Mouse (Mus musculus) MN1 (cell line): ENCODE data around the gene Fam222b.
A peak's percentile ranks its signal among the peaks of the same experiment; 100 is the strongest.

Experiments used
- DNase-seq: peaks from one replicate; pipeline ENCODE4 v3.0.0-alpha.2; 2016; ENCODE audit warnings: low spot score

Fam222b gene

DNA sequence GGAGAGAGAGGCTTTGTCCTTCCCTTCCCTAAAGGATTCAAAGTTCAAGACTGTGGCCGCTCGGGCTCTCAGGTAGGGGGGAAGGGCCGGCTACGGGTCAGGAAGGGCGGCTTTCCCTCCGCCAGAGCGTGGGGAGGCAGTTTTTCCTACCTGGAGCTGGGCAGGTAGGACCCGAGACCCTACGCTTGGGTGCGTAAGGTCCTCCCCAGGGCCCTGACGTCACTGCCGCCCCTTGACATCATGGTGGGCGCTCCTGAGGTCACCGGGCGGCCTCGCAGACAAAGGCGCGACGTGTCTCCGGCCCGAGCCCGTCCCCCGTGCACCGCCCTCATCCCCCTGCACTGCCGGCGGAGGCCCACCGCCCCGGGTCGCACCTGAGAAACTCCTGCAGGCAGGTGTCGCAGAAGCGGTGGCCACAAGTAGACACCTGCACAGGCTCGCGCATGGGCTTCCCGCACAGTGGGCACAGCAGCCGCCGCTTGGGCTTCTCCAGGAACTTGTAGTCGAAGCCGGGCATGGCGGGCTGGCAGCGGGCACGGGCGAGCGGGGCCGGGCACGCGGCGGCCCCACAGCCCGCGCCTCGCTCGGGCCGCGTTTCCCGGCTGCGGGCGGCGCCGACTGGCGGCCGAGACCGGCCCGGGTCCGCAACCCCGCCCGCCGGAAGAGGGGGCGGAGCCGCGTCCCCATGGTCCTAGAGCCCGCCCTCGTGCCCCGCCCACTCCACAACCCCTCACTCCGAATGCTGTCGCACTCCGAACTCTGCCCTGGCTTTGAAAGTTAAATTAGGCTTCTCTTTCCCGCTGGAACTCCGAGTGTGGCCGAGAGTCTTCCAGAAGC lies 70.7 kb downstream of the Fam222b start, which contains the start of gene Traf4:
TSS of gene Traf4 (minus strand) at position 666 of the 837 bp plus-strand sequence.
- peak; percentile 86 for DNase-seq

- DNase-seq: no peak
Measured at GRCm38 (mm10) chr11:78165761-78166109, 71.3 kb downstream of the Fam222b start.

DNA sequence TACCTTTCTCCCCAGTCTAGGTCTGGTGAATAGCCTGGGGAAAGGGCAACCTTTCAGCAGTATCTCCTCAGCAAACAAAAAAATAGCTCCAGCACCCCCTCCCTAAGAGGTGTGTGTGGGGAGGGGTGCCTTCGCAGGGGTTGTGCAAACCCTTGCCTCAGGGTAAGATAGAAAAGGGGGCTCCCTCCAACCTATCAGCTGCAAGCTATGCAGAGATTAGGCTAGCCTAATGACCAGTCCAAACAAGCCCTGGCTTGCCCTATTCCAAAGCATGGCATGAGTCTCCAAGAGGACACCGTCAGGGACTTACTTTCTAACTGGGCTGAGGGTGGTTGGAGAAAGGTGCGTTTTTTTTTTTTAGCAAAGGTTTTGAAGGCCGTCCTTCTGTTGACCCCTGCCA lies 71.7 kb downstream of the Fam222b start:
- DNase-seq: no peak

- no peak for DNase-seq
Measured at GRCm38 (mm10) chr11:78166640-78167039, 72.2 kb downstream of the Fam222b start.

DNA sequence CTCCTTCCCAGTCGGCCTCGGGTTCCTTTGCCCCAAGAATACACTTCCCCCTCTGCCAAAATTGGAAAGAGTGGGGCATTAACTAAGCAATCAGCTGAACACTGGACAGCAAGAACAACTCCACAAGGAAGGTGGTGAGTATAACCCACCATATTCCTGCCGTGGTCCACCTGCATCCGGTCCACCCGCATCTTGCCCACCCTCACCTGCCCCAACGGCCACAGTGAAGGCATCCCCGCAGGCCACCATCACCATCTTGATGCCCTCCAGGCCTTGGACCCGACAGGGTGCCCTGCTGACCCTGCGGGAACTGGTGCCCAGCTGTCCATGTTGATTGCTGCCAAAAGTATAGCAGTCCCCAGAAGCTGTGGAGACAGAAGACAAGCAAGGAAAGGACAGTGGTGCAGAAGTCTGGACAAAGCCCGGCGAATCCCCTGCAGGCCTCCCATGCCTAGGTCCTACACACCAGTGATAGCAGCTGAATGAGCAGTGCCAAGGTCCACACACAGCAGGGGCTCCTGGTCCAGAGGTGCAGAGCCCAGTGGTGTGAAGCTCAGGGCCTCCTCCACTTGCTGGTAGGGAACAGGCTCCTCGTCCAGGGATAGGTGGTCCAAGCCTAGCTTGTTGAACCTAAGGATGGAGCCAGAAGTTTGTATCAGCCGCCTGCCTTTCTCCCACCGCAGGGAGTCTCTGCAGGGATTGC lies 72.9 kb downstream of the Fam222b start:
- no peak for DNase-seq

DNA sequence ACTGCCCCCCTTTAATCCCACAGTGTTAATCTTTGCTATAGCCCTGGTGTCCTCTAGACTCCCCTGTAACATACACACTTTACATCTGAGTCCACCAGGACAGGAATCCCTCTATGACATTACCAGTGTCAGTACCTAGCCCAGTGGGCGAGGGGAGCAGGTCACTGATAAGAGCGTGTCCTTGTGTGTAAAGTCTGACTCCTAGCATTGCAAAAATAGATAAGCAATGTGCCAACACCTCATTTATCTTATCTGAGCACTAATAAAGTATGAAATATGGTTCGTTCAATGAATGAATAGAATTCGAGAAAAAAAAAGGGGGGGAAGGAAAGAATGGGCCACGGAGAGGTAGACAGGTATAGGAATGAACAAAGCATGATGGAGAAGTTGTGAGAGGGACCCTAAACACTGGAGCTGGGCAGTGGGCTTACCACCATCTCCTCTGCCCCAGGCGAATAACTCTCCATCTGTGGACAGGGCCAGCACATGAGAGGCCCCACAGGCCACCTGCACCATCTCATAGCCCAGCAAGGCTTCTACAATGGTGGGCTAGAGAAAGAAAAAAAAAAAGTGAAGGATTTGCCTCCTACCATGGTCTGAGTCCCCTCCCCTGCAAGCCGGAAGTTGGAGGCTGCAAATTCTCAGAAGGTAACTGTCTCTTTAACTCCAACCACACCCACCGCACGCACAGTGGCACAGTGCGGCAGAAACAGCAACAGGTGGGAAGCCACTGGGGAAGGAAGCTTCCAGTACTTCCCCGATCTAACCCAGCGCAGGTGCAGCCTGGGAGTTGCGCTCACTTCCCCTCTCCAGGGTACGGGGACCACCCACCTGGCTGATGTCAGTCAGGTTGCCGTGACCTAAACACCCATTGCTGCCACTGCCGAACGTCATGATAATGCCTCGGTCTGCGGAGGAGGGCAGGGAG lies 74.3 kb downstream of the Fam222b start:
- no peak for DNase-seq

- DNase-seq: no peak
Measured at GRCm38 (mm10) chr11:78170306-78170705, 75.8 kb downstream of the Fam222b start.

DNA sequence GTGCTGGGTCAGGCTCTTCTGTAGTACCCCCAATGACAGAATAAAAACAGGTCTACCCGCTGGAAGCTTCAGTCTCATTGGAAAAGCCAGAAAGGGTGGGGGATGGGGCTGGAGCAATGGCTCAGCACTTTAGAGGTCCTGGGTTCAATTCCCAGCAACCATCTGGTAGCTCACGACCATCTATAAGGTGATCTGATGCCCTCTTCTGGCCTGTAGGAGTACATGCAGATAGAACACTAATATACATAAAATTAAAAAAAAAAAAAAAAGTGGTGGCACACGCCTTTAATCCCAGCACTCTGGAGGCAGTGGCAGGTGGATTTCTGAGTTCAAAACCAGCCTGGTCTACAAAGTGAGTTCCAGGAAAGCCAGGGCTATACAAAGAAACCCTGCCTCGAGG lies 76.9 kb downstream of the Fam222b start:
- DNase-seq: no peak

GRCm38 (mm10) chr11:78172034-78172747 lies 77.7 kb downstream of the Fam222b start:
- peak; percentile 82 for DNase-seq

DNA sequence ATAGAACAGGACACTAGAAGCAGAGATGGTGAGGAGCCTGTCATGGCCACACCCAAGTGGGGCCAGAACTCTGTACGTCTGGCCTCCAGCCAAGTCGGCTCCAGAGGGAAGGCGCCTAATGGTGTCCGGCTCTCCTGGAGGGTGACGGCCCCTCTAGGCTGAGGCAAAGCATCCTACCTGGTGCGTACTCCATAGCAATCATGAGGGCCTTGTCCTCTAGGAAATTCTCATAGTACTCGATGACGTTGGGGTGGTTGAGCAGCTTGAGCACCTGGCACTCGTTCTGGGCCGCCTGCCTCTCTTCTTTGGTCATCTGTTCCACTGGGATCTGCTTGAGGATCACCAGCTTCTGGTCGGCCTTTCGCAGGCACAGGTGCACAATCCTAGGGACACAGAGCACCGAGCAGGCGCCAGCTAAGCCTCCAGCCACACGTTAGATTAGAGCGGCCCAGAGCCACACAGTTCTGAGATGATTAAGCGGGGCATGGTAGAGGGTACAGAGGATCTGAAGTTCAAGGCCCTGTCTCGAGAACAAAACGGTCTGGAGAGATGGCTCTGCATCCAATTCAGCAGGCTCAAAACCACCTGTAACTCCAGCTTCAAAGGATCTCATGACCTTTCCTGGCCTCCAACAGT lies 78.4 kb downstream of the Fam222b start:
- DNase-seq: peak; percentile 64

- no peak for DNase-seq
Measured at GRCm38 (mm10) chr11:78174506-78174905, 80.0 kb downstream of the Fam222b start.

DNA sequence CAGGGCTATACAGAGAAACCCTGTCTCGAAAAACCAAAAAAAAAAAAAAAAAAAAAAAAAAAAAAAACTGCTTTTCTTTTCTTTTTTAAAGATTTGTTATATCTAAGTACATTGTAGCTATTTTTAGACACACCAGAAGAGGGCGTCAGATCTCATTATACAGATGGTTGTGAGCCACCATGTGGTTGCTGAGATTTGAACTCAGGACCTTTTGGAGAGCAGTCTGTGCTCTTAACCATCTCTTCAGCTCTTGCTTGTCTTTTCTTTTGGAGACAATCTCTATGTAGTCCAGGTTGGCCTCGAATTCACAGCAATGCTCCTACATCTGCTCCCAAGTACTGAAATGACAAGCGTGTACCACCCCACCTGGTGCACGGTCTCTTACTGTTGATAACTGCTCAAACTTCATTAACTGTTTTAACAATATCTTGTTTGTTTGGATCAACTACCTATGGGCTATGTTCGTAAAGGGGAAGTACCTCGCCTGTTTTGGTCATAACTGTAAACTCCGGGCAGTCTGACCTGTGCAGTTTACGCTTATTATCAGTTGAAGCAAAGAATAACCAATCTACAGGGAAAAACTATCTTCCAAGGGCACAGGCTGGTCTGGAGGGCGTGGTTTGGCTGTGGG lies 81.4 kb downstream of the Fam222b start:
- peak; percentile 87 for DNase-seq

DNA sequence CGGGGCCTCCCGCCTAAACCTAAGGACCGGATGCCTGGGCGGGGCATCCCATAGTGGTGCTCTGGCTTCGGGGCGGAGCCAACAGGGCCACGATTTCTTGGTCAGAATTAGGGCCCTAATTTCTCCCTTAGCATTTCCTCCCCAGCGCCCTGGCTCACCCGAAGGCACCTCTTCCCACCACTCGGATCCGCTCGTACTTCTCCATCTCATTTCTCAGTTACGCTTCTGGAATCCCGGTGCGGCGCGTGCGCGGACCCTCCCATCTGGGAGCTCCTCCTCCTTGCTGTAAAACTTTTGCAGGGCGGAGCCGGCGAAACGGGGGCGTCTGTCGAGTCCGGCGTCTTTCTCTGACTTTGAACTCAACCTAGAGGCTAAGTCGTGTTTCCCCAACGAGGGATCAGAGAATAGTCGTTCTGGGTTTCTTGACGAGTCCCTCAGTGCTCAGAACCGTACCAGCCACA lies 82.0 kb downstream of the Fam222b start, which contains the start of the genes Nek8 and Tlcd1:
TSS of gene Nek8 (minus strand) at position 274 of the 461 bp plus-strand sequence.
TSS of gene Tlcd1 (plus strand) at position 310 of the 461 bp plus-strand sequence.
- no peak for DNase-seq

DNA sequence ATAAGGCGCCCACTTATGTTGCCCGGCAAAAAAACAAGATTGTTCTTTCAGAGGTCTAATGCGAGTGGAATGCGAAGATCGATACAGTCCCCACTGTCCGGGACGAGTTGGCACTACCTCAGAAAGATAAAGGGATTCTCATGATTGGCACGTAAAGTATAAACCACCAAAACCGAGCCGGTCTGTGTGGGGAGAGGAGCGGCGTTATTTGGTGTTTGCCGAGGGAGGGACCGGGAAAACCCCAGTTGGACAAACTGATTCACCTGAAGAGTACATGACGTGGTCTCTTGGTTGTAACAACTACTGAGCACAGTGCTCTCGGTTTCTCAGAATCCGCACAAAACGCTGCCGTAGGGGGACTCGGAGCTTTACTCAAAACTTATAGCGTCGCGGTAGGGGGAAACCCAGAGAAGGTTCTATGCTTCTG lies 82.5 kb downstream of the Fam222b start:
- no peak for DNase-seq

DNA sequence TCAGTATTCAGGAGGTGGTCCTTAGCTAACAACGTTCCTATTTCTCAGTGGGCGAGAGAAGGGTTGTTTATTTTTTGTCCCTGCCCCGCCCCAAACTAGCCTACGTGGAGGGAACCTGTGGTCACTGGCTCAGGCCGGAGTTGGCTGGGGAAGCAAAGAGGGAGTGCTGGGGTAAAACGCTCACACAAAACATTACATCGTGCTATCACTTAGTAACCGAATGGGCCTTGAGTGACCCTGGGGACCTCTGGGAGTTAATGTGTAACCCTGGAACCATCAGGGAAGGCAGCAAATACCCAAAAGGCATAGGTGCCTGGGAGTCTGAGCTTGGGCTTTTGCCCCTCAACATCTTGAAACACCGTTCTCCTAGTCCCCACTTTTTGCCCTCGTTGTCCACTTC lies 83.0 kb downstream of the Fam222b start:
- DNase-seq: no peak

- DNase-seq: peak; percentile 96
Measured at GRCm38 (mm10) chr11:78177903-78178858, 83.7 kb downstream of the Fam222b start.

- DNase-seq: peak; percentile 80
Measured at GRCm38 (mm10) chr11:78178859-78179437, 84.5 kb downstream of the Fam222b start.

DNA sequence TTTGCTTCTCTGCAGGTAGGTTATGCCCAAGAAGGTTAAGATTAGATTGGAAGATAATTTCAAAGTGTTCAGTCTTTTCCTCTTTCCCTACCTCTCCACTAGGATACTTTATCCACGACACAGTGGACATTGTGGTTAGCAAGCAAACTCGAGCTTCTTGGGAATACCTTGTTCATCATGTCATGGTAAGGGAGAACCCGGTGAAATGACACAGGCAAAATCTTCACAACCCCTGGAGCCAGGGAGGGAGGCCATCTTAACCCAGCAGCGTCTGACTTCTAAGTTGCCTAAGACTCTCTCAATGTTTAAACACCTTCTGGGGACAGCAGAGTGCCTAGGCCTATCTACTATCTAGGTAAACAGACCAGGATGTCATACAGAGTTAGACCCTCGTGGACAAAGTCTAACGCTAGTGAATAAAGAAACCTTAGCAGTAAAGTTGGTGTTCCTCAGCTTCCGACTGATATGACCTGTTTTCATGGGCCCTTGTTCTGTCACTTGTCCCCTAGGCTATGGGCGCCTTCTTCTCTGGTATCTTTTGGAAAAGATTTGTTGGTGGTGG lies 85.1 kb downstream of the Fam222b start:
- DNase-seq: no peak
